Mouse (Mus musculus): ENCODE measurements around the gene H2al1c.
"Not testable (repeated sequence)": the region's sequence is repeated elsewhere in the genome, so short reads cannot be mapped to it uniquely, and the experiment has no call there.

The H2al1c gene

DNA sequence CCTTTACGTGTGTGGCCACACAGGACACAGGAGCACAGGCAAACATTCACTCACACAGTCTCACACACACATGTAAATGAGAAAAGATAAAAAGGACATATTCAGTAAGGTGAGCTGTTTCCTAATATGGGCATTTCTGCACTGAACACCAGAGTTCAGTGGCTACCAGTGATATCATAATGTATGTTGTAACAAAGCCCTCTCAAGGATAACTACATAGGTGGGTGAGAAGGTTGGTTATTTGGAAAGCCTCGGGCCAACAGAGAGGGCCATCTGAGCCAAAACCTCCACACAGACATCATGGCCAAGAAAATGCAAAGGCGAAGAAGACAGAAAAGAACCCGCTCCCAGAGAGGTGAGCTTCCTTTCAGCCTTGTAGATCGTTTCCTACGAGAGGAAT is at the start of gene H2al1c:
Gene H2al1c (plus strand): TSS at position 301 of the 400 bp plus-strand sequence.
- not testable (repeated sequence) for DNase-seq

DNA sequence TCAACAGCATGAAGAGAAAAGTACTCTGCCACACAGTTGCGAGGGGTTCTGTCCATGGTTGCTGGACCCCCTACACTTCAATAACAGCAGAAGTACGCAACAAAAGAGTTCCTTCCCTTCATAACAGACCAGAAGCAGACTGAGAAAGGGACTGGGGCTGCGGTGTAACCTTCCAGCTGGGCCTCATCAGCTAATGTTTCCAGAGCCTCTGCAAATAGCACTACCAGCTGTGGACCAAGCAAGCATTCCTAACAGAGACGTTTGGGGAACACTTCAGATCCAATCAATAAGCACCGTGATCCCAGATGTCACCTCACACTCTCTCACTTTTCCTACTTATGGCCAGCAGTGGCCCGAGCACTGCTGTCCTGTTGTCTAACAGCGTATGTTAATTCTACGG is 40.5 kb upstream of the H2al1c start:
- DNase-seq = no peak

DNA sequence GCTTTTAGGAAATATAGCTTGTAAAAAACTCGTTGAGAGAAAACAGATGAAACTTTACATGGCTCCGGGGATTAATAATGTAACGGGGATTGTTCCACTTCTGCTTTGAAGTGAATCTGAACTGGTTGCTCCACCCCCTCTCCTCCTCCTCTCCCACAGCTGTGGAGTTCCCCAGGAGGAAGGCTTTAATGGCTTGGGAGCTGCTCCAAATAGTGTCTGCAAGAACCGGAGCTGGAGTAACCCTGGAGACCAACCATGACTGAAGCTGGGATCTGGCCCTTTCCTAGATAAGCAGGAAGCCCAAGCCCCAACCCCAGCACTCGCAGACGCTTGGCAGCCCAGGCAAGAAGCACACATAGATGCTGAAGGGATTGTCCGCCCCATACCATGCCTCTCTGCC is 37.7 kb upstream of the H2al1c start:
- DNase-seq = peak; percentile 20

DNA sequence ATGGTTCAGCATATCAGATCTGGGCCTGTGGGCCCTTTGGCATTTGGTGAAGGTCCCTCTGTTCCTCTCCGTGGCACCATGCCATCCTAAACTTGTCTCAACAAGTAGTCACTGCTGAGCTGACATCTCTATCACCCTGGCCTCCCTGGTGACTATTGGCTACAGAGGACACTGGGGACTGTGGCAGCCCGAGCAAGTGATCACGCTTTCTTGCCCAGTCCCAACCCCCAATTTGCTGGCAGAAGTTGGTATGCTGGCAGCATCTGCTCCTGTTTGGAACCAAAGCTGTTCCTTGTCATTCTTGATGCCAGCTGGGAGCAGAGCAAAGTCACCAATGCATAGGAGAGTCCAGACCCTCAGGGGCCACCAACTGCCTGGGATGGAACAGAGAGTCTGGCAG is 36.4 kb upstream of the H2al1c start:
- no peak for DNase-seq

DNA sequence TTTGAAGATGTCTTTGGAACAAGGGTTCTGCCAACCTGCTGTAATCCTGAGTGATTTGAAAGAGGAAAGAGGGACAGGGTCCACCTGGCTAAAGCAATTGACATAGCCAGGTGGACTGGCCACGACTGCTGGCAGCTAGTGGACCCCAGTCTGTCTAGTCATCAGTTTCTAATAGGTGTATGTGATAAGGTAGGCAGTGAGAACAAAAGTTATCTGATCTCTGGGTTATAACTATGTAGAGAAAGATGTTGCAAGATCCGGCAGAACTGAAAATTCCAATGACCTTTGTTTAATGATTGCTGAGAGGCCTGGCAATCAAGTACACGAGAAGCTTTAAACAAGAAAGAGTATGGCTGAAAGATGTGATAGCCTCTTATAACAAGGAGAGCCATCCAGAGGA is 32.3 kb upstream of the H2al1c start:
- DNase-seq = no peak

DNA sequence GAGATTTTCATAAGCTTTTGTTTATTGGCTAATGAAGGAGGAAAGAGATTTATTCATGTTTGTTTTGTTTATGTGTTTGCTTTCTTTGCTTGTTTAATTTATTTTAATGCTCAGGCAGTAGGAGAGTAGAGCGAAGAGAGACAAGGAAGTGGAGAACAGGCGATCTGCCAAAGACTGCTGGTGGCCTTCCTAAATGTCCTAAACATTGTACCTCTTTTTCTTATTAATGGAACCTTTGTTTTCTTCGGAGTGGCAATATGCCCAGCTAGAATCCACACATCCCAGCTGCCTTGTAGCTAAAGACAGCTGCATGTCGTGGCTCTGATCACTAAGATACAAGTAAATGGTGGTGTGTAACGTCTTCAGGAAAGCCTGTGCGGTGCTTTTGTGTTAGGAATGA is 28.4 kb upstream of the H2al1c start:
- no peak for DNase-seq

DNA sequence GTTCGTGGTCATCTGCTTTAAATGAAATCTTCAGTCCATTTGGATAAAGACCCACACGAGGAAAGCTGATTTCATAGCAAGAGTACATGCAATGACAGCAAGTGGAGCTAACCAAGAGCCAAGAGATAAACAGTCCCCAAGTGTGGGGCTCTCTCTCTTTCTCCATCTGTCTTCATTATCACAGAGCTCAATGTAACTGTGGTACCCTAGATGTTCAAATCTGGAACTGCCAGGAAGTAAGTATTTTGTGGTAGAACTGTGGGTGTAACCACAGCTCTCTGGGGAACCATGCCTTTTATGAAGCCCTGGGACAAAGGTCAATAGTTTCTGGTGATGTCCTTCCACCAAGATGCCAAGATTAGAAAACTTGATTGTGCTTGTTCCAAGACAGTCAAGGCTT is 24.7 kb upstream of the H2al1c start:
- DNase-seq = no peak

DNA sequence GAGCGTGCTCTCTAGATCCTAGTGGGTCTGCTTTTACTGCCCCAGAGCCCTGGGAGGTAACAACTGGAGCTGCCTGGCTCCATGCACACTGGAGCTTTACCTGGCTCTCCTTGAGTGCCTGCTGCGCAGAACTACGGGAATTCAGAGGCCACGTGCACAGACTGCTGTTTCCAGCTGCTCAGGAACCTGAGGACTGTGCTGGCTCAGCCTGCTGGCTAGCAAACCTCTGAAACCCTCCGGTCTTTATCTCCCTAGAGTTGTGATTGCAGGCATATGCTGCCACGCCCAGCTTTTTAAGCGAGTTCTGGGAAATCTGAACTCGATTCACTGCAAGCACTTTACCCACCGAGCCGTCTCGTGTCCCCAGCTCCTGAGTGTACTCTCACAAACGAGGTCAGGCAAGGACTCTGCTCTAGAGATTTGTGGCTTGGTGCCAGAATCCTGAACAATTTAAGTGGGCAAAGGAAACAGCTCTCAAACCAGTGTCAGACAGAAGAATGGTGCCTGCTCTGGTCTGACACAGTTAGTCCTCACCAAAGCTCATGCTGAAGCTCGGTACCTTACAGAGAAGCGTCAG is 17.1 kb upstream of the H2al1c start:
- DNase-seq = peak; percentile 9

DNA sequence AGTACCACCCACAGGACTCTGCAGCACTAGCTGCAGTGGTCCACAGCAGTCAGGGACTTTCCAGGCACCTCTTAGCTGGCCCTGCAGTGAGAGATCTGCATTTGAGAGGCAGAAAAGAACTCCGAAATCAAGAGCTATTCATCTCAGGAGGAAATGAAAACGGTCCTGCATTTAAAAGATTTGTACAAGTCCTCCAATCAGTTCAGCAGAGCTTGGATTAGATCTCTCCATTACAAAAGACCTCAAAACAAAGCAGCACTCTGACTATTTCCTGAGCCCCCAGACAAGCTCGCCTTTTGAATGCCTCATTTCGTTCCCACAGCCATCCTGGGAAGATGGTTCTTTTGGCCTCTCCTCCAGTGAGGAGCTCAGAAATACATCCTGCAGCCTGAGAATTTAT is 16.2 kb upstream of the H2al1c start:
- DNase-seq = no peak

DNA sequence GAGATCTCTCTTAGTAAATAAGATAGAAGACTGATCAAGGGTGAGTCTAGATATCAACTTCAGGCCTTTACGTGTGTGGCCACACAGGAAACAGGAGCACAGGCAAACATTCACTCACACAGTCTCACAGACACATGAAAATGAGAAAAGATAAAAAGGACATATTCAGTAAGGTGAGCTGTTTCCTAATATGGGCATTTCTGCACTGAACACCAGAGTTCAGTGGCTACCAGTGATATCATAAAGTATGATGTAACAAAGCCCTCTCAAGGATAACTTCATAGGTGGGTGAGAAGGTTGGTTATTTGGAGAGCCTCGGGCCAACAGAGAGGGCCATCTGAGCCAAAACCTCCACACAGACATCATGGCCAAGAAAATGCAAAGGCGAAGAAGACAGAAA is 6.5 kb upstream of the H2al1c start, which contains the start of gene H2al1a:
Gene H2al1a (plus strand): TSS at position 301 of the 400 bp plus-strand sequence.
- DNase-seq = not testable (repeated sequence)

DNA sequence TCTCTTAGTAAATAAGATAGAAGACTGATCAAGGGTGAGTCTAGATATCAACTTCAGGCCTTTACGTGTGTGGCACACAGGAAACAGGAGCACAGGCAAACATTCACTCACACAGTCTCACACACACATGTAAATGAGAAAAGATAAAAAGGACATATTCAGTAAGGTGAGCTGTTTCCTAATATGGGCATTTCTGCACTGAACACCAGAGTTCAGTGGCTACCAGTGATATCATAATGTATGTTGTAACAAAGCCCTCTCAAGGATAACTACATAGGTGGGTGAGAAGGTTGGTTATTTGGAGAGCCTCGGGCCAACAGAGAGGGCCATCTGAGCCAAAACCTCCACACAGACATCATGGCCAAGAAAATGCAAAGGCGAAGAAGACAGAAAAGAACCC is 3.3 kb upstream of the H2al1c start, which contains the start of gene H2al1b:
Gene H2al1b (plus strand): TSS at position 301 of the 400 bp plus-strand sequence.
- DNase-seq = not testable (repeated sequence)

DNA sequence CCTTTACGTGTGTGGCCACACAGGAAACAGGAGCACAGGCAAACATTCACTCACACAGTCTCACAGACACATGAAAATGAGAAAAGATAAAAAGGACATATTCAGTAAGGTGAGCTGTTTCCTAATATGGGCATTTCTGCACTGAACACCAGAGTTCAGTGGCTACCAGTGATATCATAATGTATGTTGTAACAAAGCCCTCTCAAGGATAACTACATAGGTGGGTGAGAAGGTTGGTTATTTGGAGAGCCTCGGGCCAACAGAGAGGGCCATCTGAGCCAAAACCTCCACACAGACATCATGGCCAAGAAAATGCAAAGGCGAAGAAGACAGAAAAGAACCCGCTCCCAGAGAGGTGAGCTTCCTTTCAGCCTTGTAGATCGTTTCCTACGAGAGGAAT is 3.1 kb downstream of the H2al1c start, which contains the start of gene H2al1d:
Gene H2al1d (plus strand): TSS at position 301 of the 400 bp plus-strand sequence.
- DNase-seq = not testable (repeated sequence)

DNA sequence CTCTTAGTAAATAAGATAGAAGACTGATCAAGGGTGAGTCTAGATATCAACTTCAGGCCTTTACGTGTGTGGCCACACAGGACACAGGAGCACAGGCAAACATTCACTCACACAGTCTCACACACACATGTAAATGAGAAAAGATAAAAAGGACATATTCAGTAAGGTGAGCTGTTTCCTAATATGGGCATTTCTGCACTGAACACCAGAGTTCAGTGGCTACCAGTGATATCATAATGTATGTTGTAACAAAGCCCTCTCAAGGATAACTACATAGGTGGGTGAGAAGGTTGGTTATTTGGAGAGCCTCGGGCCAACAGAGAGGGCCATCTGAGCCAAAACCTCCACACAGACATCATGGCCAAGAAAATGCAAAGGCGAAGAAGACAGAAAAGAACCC is 6.2 kb downstream of the H2al1c start, which contains the start of gene H2al1e:
Gene H2al1e (plus strand): TSS at position 301 of the 400 bp plus-strand sequence.
- not testable (repeated sequence) for DNase-seq

DNA sequence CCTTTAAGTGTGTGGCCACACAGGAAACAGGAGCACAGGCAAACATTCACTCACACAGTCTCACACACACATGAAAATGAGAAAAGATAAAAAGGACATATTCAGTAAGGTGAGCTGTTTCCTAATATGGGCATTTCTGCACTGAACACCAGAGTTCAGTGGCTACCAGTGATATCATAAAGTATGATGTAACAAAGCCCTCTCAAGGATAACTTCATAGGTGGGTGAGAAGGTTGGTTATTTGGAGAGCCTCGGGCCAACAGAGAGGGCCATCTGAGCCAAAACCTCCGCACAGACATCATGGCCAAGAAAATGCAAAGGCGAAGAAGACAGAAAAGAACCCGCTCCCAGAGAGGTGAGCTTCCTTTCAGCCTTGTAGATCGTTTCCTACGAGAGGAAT is 9.4 kb downstream of the H2al1c start, which contains the start of gene H2al1f:
Gene H2al1f (plus strand): TSS at position 301 of the 400 bp plus-strand sequence.
- not testable (repeated sequence) for DNase-seq

DNA sequence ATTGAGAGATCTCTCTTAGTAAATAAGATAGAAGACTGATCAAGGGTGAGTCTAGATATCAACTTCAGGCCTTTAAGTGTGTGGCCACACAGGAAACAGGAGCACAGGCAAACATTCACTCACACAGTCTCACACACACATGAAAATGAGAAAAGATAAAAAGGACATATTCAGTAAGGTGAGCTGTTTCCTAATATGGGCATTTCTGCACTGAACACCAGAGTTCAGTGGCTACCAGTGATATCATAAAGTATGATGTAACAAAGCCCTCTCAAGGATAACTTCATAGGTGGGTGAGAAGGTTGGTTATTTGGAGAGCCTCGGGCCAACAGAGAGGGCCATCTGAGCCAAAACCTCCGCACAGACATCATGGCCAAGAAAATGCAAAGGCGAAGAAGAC is 12.5 kb downstream of the H2al1c start, which contains the start of gene H2al1g:
Gene H2al1g (plus strand): TSS at position 301 of the 400 bp plus-strand sequence.
- not testable (repeated sequence) for DNase-seq

DNA sequence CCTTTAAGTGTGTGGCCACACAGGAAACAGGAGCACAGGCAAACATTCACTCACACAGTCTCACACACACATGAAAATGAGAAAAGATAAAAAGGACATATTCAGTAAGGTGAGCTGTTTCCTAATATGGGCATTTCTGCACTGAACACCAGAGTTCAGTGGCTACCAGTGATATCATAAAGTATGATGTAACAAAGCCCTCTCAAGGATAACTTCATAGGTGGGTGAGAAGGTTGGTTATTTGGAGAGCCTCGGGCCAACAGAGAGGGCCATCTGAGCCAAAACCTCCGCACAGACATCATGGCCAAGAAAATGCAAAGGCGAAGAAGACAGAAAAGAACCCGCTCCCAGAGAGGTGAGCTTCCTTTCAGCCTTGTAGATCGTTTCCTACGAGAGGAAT is 15.7 kb downstream of the H2al1c start, which contains the start of gene H2al1h:
Gene H2al1h (plus strand): TSS at position 301 of the 400 bp plus-strand sequence.
- not testable (repeated sequence) for DNase-seq

DNA sequence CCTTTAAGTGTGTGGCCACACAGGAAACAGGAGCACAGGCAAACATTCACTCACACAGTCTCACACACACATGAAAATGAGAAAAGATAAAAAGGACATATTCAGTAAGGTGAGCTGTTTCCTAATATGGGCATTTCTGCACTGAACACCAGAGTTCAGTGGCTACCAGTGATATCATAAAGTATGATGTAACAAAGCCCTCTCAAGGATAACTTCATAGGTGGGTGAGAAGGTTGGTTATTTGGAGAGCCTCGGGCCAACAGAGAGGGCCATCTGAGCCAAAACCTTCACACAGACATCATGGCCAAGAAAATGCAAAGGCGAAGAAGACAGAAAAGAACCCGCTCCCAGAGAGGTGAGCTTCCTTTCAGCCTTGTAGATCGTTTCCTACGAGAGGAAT is 18.9 kb downstream of the H2al1c start, which contains the start of gene H2al1i:
Gene H2al1i (plus strand): TSS at position 301 of the 400 bp plus-strand sequence.
- DNase-seq = not testable (repeated sequence)

DNA sequence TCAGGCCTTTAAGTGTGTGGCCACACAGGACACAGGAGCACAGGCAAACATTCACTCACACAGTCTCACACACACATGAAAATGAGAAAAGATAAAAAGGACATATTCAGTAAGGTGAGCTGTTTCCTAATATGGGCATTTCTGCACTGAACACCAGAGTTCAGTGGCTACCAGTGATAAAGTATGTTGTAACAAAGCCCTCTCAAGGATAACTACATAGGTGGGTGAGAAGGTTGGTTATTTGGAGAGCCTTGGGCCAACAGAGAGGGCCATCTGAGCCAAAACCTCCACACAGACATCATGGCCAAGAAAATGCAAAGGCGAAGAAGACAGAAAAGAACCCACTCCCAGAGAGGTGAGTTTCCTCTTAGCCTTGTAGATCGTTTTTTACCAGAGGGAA is 22.1 kb downstream of the H2al1c start, which contains the start of gene H2al1j:
Gene H2al1j (plus strand): TSS at position 301 of the 400 bp plus-strand sequence.
- DNase-seq = not testable (repeated sequence)

DNA sequence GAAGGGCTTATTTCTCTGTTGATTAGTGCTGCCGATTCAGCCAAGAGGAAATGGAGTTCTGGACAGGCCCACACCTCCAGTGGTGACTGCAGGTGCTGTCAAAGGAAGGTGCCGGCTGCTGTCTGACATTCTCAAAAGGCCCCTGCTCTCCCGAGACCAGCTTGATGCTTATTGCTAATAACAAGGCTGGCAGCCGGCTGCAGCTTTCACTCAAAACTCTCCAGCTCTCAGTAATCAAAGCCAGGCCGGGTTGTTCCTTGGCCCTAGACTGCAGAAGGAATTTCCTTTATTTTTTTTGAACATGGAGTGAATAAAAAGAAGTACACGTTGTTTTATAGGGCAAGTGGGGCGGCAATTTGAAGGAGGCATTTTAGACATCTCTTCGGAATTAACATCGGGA is 40.3 kb downstream of the H2al1c start:
- no peak for DNase-seq

DNA sequence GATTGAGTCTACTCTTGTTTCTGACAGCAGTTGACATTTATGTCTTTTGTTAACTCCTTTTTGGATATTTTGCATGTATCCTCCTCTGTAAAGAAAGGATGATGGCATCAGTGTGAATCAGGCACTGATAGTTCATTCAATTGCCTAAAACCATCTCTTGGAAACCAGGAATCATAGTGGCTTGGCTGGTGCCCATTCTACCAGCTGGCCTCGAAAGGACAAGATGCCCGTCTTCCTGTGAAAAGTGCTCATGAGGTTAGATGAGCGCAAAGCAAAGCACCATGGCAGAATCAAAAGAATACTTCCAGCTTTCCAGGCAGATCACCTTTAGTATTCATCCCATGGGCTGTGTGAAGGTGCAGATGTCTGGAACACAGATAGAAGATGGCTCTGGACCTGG is 41.3 kb downstream of the H2al1c start:
- DNase-seq = no peak

Measured in kidney, adult 9 months (tissue).